ENCODE assay signal across 8 mouse cellular contexts in genomic region chr8:70507027-70507393, GRCm38 (mm10). TPM values are rescaled to one million over a fixed set of nuclear protein-coding genes. Genes with fewer than 3 reads are reported as not detected.
DNase-seq lines count a peak whose midpoint lies in the region; ATAC-seq and TF ChIP-seq lines count a peak whose summit lies in the region.

No protein-coding gene starts in this region.

- TF ChIP-seq EP300 in liver, postnatal 0 days (IDR thresholded peaks at IDR 0.05; ENCODE audit: low read depth), result no peak

- H3K4me3 ChIP-seq in heart, embryonic 13.5 days, result peak overlapping the region; percentile 73
- peak overlapping the region; percentile 85 for H3K4me3 ChIP-seq in E14TG2a.4 (replicated peaks; ENCODE audit: low read length)
- no peak overlapping the region; the same call in 1 of the 2 replicates for H3K4me3 ChIP-seq in forebrain, embryonic 14.5 days (ENCODE audit: low read depth, low read length)
- H3K4me3 ChIP-seq in liver, postnatal 0 days (ENCODE audit: low read depth, low read length), result peak overlapping the region; percentile 73; the same call in 1 of the 2 replicates

- peaks cover 35% of the 10 kb centered on the region for H3K36me3 ChIP-seq in heart, embryonic 13.5 days
- H3K36me3 ChIP-seq in E14TG2a.4 (ENCODE audit: insufficient read depth, low read length), result peaks cover 54% of the 10 kb centered on the region
- H3K36me3 ChIP-seq in forebrain, embryonic 14.5 days (ENCODE audit: control insufficient read depth, insufficient read depth, low read length), result peaks cover 29% of the 10 kb centered on the region
- H3K36me3 ChIP-seq in liver, postnatal 0 days (replicated peaks; ENCODE audit: insufficient read depth, low read length), result peaks cover 15% of the 10 kb centered on the region

- H3K4me2 ChIP-seq in heart, embryonic 13.5 days, result peak overlapping the region; percentile 82
- H3K4me2 ChIP-seq in forebrain, embryonic 14.5 days (ENCODE audit: low read length), result peak overlapping the region; percentile 89; the same call in 1 of the 2 replicates
- peak overlapping the region; percentile 81; the same call in 1 of the 2 replicates for H3K4me2 ChIP-seq in liver, postnatal 0 days (ENCODE audit: low read depth, low read length)

- WGBS in heart, embryonic 13.5 days, result 61% methylated on average over 5 of the region's 5 CpGs
- 56% methylated on average over 5 of the region's 5 CpGs for WGBS in forebrain, embryonic 14.5 days
- 64% methylated on average over 5 of the region's 5 CpGs for WGBS in liver, postnatal 0 days (ENCODE audit: insufficient replicate concordance)

- no peak for ATAC-seq in heart, embryonic 13.5 days (ENCODE audit: extremely low read depth, insufficient number of reproducible peaks, low FRiP score, low TSS enrichment)
- no peak for ATAC-seq in forebrain, embryonic 14.5 days
- ATAC-seq in liver, postnatal 0 days, result no peak
- ATAC-seq in inflammation-experienced regulatory T-cells, adult 6 months, result no peak

- H3K27ac ChIP-seq in heart, embryonic 13.5 days (replicated peaks), result peak overlapping the region; percentile 95; the same call in 1 of the 2 replicates
- no peak overlapping the region for H3K27ac ChIP-seq in forebrain, embryonic 14.5 days (ENCODE audit: low read depth, low read length)
- peak overlapping the region; percentile 89; the same call in 1 of the 2 replicates for H3K27ac ChIP-seq in liver, postnatal 0 days (ENCODE audit: low read depth)

- H3K9ac ChIP-seq in heart, embryonic 13.5 days, result peak overlapping the region; percentile 95
- H3K9ac ChIP-seq in forebrain, embryonic 14.5 days (ENCODE audit: low read length), result no peak overlapping the region
- peak overlapping the region; percentile 75 for H3K9ac ChIP-seq in liver, postnatal 0 days (replicated peaks)

- peaks cover 80% of the 10 kb centered on the region for H3K4me1 ChIP-seq in heart, embryonic 13.5 days
- peaks cover 70% of the 10 kb centered on the region for H3K4me1 ChIP-seq in E14TG2a.4 (replicated peaks; ENCODE audit: low read depth, low read length)
- H3K4me1 ChIP-seq in forebrain, embryonic 14.5 days (ENCODE audit: control insufficient read depth, insufficient read depth, low read length), result peaks cover 16% of the 10 kb centered on the region
- H3K4me1 ChIP-seq in liver, postnatal 0 days (ENCODE audit: insufficient read depth), result peaks cover 29% of the 10 kb centered on the region

- H3K27me3 ChIP-seq in heart, embryonic 13.5 days (replicated peaks), result peaks cover 22% of the 10 kb centered on the region
- peaks cover 23% of the 10 kb centered on the region for H3K27me3 ChIP-seq in E14TG2a.4 (ENCODE audit: insufficient read depth, low read length)
- H3K27me3 ChIP-seq in forebrain, embryonic 14.5 days (replicated peaks; ENCODE audit: control insufficient read depth, insufficient read depth, low read length), result peaks cover 17% of the 10 kb centered on the region
- H3K27me3 ChIP-seq in liver, postnatal 0 days (ENCODE audit: insufficient read depth, low read length), result peaks cover 10% of the 10 kb centered on the region

- DNase-seq in heart, adult 9 months (ENCODE audit: low spot score in 2 of 2), result no peak
- no peak for DNase-seq in forebrain, embryonic 14.5 days (ENCODE audit: low spot score)
- DNase-seq in liver, postnatal 0 days, result no peak
- DNase-seq in right cerebral cortex, postnatal 36 days (ENCODE audit: low spot score in 2 of 2), result no peak
- no peak for DNase-seq in Muller cell, postnatal 12 days (ENCODE audit: inconsistent ontology term)

- no peaks in the 10 kb centered on the region for H3K9me3 ChIP-seq in heart, embryonic 13.5 days
- H3K9me3 ChIP-seq in E14TG2a.4 (ENCODE audit: low read length), result no peaks in the 10 kb centered on the region
- H3K9me3 ChIP-seq in forebrain, embryonic 14.5 days (replicated peaks; ENCODE audit: control insufficient read depth, low read length), result no peaks in the 10 kb centered on the region
- H3K9me3 ChIP-seq in liver, postnatal 0 days (ENCODE audit: low read length), result no peaks in the 10 kb centered on the region

- no peak for TF ChIP-seq CTCF in E14TG2a.4 (conservative IDR thresholded peaks at IDR 0.05; ENCODE audit: low read length)
- TF ChIP-seq CTCF in liver, postnatal 0 days (IDR thresholded peaks at IDR 0.05; ENCODE audit: low read depth), result no peak

RNA-seq across cellular contexts. Expression of gene Rex1bd, which starts 0.5 kb away (rescaled TPM):
- polyA plus RNA-seq in heart, embryonic 13.5 days (2015; fragmentation: Nextera tagmentation; extraction: Ambion mirVana), result 116 and 125 TPM in 2 replicates
- polyA plus RNA-seq in forebrain, embryonic 14.5 days (2014; fragmentation: Nextera tagmentation; extraction: Ambion mirVana), result 174 and 199 TPM in 2 replicates
- 49.3 and 52.3 TPM in 2 replicates for polyA plus RNA-seq in liver, postnatal 0 days (2015; fragmentation: Nextera tagmentation; extraction: Ambion mirVana)
- polyA plus RNA-seq in inflammation-experienced regulatory T-cells, adult 6 months (2017; shearing (Covaris generic)), result 10 to 100 TPM; 67.7 to 85.1 (median 84.4) TPM

RNA-seq across cellular contexts. Expression of gene Uba52, which starts 3.6 kb away (rescaled TPM):
- polyA plus RNA-seq in heart, embryonic 13.5 days (2015; fragmentation: Nextera tagmentation; extraction: Ambion mirVana), result 842 and 891 TPM in 2 replicates
- 709 and 911 TPM in 2 replicates for polyA plus RNA-seq in forebrain, embryonic 14.5 days (2014; fragmentation: Nextera tagmentation; extraction: Ambion mirVana)
- polyA plus RNA-seq in liver, postnatal 0 days (2015; fragmentation: Nextera tagmentation; extraction: Ambion mirVana), result 627 and 684 TPM in 2 replicates
- 1,000 to 10,000 TPM; 2,608 to 4,221 (median 3,776) TPM for polyA plus RNA-seq in inflammation-experienced regulatory T-cells, adult 6 months (2017; shearing (Covaris generic))

RNA-seq across cellular contexts. Expression of gene Crlf1, which starts 14.1 kb away (rescaled TPM):
- 3.7 and 5.5 TPM in 2 replicates for polyA plus RNA-seq in heart, embryonic 13.5 days (2015; fragmentation: Nextera tagmentation; extraction: Ambion mirVana)
- polyA plus RNA-seq in forebrain, embryonic 14.5 days (2014; fragmentation: Nextera tagmentation; extraction: Ambion mirVana), result 1.7 and 3.2 TPM in 2 replicates
- 0.07 and 0.38 TPM in 2 replicates for polyA plus RNA-seq in liver, postnatal 0 days (2015; fragmentation: Nextera tagmentation; extraction: Ambion mirVana)
- polyA plus RNA-seq in inflammation-experienced regulatory T-cells, adult 6 months (2017; shearing (Covaris generic)), result not detected

RNA-seq across cellular contexts. Expression of gene Tmem59l, which starts 19.9 kb away (rescaled TPM):
- 0.45 and 0.76 TPM in 2 replicates for polyA plus RNA-seq in heart, embryonic 13.5 days (2015; fragmentation: Nextera tagmentation; extraction: Ambion mirVana)
- polyA plus RNA-seq in forebrain, embryonic 14.5 days (2014; fragmentation: Nextera tagmentation; extraction: Ambion mirVana), result 84.4 and 87.4 TPM in 2 replicates
- not detected in 2 replicates for polyA plus RNA-seq in liver, postnatal 0 days (2015; fragmentation: Nextera tagmentation; extraction: Ambion mirVana)
- polyA plus RNA-seq in inflammation-experienced regulatory T-cells, adult 6 months (2017; shearing (Covaris generic)), result under 1 TPM in 1 of 3 experiments, not detected in 2; 0.47 TPM

RNA-seq across cellular contexts. Expression of gene Fkbp8, which starts 20.5 kb away (rescaled TPM):
- 240 and 251 TPM in 2 replicates for polyA plus RNA-seq in heart, embryonic 13.5 days (2015; fragmentation: Nextera tagmentation; extraction: Ambion mirVana)
- 363 and 380 TPM in 2 replicates for polyA plus RNA-seq in forebrain, embryonic 14.5 days (2014; fragmentation: Nextera tagmentation; extraction: Ambion mirVana)
- 141 TPM in 2 replicates for polyA plus RNA-seq in liver, postnatal 0 days (2015; fragmentation: Nextera tagmentation; extraction: Ambion mirVana)
- polyA plus RNA-seq in inflammation-experienced regulatory T-cells, adult 6 months (2017; shearing (Covaris generic)), result 100 to 1,000 TPM; 133 to 156 (median 138) TPM
